Mouse (Mus musculus) cerebellum, adult (tissue): Measurements from ENCODE around the gene Rimbp2.
"Not testable (repeated sequence)": the region's sequence is repeated elsewhere in the genome, so short reads cannot be mapped to it uniquely, and the experiment has no call there.

Source experiments
- ATAC-seq: cut with Nextera tagmentation; 2 replicates; pipeline ENCODE4 v1.9.2; 2017; ENCODE audit warnings: mild to moderate bottlenecking, moderate library complexity, mixed read lengths; ENCODE audit not compliant: insufficient number of reproducible peaks, low FRiP score, low TSS enrichment

Rimbp2 gene

DNA sequence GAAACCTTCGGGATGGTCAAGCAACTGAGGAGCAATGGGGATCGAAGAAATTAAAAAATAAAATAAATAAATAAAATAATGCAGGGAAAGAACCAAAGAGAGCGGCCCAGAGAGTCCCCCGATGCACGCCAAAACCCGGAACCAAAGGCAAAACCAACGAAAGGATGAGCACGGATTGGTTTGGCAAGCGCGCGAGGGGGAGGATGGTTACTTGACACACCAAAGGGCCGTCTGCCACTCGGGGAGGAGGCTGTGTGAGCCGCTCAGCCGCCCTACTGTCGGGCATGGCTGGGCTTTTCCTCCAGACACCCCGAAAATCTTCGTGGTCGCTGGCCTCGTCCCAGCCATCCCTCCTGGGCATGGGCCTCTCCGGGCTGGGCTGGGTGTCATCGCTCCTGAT lies 171.7 kb downstream of the Rimbp2 start:
- ATAC-seq: no peak

DNA sequence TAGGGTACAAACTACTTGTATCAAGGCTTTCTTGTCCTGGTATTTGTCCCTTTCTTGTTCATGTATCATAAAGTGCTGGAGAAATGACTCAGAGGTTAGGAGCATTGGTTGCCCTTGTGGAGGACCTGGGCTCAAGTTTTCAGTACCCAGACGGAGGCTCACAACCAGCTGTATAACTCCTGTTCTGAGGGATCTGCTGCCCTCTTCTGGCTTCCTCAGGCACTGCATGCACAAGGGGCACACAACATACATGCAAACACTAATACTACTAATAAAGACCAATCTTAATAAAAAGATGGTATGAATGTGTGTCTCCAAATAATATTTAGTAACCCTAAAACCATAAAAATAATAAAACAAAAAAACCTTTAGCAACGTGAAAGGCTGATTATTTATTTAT lies 176.9 kb downstream of the Rimbp2 start:
- ATAC-seq: no peak

DNA sequence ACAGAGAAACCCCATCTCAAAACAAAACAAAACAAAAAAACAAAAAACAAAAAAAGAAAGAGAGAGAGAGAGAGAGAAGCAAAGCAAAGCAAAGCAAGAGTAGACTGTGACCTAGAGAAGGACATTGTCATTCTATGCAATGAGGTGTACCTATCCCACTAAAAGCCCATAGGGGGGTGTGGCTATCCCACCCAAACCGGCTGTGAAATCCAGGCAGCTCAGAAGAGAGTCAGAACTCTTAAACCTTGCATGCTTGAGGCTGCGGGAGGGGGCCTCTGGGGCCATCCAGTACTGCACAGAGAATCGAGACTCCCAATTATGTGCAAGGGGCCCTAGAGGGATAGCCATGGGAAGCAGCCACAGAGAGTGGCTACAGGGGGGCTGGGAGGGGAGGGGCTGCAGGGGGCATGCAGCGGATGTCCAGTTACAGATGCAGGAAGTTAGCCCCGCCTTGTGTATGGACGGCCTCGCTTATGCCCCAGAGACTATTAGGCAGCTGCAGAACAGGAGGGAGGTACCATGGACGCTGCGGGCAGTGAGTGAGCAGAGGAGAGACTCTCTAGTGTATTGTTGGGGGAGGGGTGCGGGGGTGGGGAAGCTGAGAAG lies 184.2 kb downstream of the Rimbp2 start:
- ATAC-seq: no peak

DNA sequence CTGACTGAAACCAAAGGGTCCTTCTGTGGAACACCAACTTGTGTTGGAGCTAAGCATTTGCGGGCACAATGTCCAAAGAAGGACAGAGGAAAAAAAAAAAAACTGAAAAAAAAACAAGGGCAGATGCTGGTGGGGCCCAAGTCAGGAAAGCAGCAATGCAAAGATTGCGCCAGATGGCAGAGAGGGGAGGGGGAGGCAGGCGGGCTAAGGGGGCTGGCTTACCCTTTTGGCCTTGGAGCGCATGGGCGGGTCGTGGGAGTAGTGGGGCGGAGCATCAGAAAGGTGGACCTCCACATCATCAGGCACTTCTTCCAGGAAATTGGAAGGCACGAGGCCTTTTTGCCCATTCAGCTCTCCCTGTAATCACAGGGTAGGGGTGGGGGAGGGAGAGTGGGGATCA lies 192.2 kb downstream of the Rimbp2 start:
- ATAC-seq: no peak

DNA sequence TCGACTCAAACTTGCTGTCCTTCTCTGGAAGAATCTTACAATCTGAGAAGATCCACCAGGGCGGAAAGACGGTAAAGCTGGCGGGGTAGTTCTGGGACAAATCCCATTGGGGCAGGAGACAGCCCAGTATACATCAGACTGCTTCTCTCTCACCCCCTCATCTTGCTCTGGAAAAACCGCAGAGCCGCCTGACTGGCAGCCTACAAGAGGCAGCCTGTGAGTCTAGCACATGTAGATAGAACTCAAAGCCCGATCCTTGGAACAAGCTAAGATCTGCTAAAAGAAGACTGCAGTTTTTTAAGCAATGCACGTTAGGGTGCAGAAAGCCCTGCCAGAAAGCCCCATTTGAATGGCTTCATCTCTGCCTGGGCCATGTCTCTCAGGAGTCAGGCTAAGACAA lies 207.0 kb downstream of the Rimbp2 start:
- no peak for ATAC-seq

DNA sequence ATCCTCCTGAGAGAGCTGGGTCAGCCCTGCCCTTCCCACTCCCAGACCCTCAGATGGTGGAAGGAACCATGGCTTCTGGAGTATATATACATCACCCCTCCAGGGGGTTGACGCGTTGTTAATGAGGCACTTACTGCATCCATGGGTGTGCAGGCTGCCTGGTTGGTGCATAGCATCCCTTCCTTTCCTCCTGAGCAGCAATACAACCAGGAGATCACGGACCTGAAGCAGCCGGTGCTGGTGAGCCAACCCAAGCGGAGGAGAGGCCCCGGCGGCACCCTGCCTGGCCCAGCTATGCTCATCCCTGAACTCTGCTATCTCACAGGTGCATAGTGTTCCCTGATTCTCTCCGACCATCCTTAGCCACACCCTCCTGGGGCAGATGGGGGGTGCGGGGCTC lies 208.1 kb downstream of the Rimbp2 start:
- ATAC-seq: no peak

DNA sequence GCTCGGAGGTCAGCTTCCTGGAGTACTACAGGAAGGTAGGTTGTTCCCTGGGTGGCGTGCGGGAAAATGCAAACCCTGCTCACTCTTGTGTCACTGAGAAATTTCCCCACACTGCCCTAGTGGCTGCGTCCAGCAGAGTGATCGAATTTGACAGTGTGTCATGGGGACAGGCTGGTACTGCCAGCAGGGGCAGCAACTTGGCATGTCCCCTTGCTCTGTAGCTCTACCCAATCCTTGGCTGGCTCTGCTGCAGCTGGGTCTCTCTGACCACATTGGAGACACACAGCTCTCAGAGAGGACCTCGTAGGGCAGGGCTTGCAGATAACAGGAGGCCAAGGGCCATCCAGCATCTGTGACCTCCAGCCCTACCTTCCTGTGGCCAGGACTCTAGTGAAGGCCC lies 208.9 kb downstream of the Rimbp2 start:
- ATAC-seq: no peak

DNA sequence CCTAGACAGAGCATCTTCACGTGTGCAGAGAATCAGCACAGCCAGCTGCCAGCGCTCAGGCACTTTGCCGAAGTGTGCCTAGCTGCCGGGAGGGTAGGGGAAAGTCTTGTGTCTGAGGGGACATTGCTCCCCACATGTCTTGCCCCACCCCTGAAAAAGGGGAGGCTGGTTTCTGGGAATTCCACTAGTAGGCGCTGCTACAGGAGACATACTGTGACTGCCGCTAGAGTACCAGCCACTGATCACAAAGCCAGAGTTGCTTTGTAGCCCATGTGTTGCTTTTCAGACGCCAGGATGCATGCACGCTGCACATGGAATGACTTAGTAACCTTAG lies 213.5 kb downstream of the Rimbp2 start:
- no peak for ATAC-seq

DNA sequence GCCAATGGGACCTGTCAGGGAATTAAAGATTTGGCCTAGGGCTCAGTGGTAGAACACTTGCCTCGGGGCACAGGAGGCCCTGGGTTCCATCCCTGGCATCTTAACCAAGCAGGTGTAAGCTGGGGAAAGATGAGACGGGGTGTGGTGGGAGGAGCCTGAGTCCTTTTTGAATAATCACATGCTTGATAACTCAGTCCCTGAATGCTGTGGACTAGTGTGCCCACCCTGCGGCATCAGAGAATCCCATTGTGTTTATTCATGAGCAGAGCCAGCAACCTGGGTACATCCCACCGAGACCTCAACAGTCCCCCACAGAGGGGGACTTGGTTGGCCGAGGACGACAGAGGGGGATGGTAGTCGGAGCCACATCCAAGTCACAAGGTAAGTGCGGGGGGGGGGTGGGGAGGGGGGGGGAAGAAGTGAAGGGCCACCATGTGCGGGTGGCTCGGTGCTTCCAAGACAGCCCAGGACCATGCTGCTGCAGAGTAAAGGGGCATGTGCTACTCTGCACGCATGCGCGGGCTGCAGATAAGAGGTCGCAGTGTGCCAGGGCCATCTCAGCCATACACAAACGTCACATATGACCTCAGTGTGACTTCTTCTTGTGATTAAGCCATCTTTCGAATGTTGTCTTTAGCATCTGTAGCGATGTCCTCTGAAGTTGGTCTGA lies 214.0 kb downstream of the Rimbp2 start:
- ATAC-seq: no peak

DNA sequence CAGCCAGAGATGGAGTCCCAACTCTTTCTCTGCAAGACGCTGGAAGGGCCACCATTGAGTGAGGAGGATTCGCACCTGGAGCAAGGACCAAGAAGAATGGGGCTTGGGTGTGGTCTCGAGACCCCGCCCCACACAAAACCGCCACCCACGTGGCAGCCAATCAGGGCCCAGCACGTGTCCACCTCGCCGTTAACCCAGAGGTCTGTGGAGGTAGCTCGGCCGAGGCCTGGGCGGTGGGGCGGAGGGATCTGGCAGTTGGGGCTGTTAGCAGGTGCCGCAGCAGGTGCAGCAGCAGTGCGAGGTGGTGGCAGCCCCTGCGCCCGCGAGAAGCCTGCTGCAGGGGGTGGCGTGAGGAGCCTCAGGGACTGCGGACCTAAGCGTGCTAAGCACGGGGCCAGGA lies 217.4 kb downstream of the Rimbp2 start:
- no peak for ATAC-seq

DNA sequence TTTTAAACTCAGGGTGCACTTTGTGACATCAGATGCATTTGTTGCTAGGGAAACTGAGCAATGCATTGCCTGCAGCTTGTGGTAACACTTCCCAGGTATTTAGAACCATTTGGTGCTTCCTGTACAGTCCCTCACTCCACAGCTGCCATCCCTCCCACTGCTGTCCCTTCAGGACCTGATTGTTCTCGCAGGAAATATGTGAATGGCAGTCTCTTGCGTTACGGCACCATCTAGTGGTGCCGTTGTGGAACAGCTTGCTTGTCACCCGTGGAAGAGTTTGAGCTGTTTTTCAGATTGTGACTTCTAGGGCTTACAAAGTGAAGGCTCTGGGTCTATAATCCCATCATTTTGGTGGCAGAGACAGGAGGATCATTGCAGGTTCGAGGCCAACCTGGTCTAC lies 219.3 kb downstream of the Rimbp2 start:
- no peak for ATAC-seq

DNA sequence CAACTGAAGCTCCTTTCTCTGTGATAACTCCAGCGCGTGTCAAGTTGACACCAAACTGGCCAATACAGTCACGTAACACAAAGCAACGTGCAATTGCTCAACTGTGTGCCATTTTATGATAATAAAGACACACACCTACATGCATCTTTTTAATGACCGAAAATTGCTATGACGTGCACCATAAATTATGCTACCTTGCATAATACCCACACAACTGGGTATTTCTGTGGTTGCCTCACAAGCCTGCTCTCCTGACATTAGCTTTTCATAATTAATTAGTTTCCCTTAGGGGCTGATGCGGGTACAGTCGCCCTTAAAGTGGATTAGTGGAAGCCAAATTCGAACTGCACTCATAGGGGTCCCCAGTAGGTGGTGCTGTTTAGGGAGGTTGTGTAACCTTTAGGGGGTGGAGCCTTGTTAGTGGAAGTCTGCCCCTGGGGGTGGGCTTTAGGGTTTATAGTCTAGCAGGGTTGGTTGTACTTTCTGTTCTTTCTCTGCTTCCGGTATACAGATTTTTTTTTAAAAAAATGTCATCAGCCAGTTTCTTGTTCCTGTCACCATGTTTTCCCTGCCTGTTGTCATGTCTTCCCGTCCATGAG lies 220.8 kb downstream of the Rimbp2 start:
- no peak for ATAC-seq

DNA sequence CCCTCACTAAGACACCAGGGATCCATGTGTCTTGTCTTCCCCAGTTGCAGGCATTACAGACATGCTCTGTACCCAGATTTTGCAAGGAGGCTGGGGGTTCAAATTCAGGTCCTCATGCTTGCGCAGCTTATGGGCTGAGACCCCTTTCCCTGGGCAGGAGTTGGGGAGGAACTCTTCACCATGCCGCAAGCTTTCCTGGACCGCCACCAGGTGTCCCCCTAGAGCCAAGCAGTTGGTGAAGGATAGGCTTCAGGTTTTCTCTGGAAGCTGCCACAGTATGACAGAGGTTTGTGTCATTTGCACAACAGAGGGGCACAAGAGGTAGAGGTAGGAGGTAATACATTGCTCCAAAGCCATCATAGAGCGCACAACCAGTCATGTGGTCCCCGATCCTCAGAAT lies 222.7 kb downstream of the Rimbp2 start:
- ATAC-seq: no peak

DNA sequence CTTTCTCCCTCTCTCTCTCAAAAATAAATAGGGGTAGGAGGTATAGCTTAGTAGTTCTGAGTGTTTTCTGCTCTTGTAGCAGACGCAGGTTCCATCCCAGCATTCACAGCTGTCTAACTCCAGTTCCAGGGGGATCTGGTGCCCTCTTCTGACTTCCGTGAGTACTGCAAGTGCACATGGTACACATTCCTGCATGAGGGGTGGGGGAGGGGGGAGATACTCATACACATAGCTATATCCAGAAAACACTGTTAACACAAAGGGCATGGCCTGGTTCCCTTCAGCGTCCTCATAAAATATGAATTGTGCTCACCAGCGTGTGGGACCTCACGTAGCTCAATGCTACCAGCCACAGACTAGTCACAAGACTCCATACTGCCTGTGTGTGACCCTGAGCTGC lies 223.9 kb downstream of the Rimbp2 start:
- no peak for ATAC-seq

DNA sequence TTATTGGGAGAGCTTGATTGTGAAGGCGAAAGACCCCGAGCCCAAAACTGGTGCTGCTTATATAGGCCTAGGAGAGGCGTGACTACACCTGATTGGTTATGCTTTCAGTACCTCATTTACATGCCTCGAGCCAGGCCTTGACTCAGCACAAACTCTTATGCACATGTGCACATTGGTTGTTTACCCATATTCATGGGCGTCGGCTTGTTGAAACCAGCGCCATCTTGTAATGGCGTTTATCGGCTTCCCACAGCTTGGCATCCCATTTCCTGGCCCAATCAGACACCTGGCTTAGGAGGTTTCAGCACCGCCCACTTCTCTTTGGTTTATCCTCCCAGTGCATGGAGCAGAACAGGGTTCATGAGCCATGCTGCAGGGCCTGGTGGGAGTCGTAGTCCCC lies 232.8 kb downstream of the Rimbp2 start:
- ATAC-seq: not testable (repeated sequence)

DNA sequence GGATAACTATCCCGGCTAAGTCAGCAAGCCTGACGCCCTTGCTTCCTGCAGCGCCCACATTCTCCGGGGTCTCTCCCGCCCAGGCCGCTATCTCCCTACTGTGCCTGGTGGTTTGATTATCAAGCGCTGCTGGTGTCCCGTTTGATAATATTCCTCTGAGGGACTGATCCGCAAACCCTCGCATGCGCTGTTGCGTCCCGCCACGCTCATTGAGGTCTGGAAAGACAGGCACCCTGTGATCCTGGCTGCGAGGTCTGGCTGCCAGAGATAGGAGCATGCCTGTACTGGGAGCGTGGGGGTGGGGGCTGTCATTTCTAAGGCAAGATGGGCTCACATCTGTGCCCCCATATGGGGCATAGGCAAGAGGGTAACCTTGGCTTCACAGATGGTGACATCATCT lies 238.1 kb downstream of the Rimbp2 start:
- no peak for ATAC-seq

DNA sequence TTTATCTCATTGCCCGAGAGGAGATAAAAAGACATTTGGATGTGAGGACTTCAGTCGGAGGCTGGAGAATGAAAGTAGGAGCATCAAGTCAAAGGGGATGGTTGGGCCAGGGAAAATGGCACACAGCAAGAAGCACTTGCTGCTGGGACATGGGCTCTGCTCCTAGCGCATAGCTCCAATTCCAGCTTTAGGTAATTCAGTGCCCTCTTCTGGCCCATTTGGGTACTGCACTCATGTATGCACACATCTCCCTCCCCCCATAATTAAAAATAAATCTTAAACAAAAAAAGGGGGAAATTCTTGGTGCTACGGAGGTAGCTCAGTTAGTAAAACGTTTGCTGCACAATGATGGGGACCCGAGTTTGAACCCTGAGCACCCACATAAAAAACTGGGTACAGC lies 241.4 kb downstream of the Rimbp2 start:
- no peak for ATAC-seq

DNA sequence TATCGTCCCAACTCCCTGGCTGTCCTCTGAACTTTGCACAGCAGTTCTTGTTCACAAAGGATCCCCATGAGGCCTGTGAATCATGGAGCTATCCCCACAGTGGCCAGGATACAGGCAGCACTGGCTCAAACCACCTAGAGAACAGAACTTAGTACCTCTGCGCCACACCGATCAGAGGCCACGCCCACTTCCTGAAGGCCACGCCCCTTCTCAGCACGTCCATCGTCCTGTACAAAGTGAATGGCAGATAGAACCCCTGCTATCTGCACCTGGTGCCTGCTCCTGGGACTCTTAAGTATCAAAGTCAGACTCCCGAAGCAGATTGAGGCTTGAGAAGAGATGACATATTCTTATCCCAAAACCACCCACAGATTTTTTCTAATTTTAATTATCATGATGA lies 242.7 kb downstream of the Rimbp2 start:
- ATAC-seq: no peak

DNA sequence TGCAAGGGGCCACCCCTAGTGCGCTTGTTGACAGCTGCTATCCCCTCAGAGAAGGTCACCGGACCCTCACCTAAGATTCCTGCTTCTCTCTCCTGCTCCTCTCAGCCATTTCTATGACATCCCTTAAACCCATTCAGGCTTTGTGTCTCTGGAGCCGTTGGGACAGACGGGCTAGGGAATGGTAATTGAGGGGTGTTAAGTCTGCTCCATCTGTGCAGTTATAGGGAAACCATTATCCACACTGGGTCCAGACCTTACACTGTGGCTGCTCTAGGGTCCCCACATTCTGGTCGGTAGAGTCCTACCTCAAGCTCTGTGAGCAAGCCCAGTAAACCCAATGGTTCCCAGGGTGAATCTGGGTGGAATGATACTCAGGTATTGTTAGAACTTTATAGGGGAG lies 244.4 kb downstream of the Rimbp2 start:
- no peak for ATAC-seq
